Mouse (Mus musculus) megakaryocyte, embryonic 14.5 days (primary cell): ENCODE measurements around the gene Rab29.

Experiments used
- FLI1 ChIP-seq: IDR thresholded peaks from 2 replicates; pipeline ENCODE4 v1.6.1; 2012; ENCODE audit warnings: low read length, inconsistent platforms, mixed read lengths
- GATA1 ChIP-seq: IDR thresholded peaks from 3 replicates; pipeline ENCODE4 v1.6.1; 2012; ENCODE audit warnings: mixed read lengths, low read length, inconsistent platforms, borderline replicate concordance

GRCm38 (mm10) chr1:131837035-131837434 lies 30.0 kb upstream of the Rab29 start:
- TF ChIP-seq GATA1 (no peak), FLI1 (no peak)
